10 mouse cellular contexts compared by ENCODE assay signal in the genomic region with DNA sequence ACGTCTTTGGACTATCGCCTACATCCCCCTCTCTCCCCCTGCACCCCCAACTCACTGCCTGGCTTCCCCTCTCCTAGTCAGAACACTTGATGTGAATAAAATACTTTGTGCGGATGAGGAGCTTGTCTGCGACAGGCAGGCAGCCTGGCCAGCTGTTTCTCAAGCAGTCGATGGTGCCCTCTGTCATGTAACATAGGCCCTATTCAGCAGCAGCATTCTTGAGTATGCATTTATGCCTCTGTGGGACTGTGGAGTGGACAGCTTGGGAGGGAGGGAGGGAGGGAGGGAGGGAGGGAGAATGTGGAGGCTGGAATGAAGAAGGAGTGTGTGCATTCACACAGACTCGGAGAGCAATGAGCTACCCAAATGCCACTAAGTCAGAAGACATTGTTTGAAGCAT.
DNase-seq lines count a peak whose midpoint lies in the region; ATAC-seq lines count a peak whose summit lies in the region.
"Had no signal": no experiment of that assay in that cellular context is flagged by ENCODE, and none has a peak within 500 bp of the region (broad histone marks: within the 10 kb centered on the region; RNA-seq: fewer than 3 reads in every experiment).

No protein-coding gene starts in this region.

- peak overlapping the region; percentile 53 for H3K9ac ChIP-seq in liver, embryonic 11.5 days (ENCODE audit: low read depth, low read length)
- no peak overlapping the region for H3K9ac ChIP-seq in hindbrain, embryonic 15.5 days
- no peak overlapping the region for H3K9ac ChIP-seq in midbrain, embryonic 13.5 days (replicated peaks)

- peak; percentile 44 for DNase-seq in embryo, embryonic 10.5 days (ENCODE audit: low spot score)
- DNase-seq in embryo, embryonic 10 days (ENCODE audit: low spot score), result no peak
- DNase-seq in liver, embryonic 11.5 days (ENCODE audit: low spot score), result no peak
- no peak for DNase-seq in liver
- DNase-seq in left cerebral cortex, postnatal 4 days, result no peak
- DNase-seq: kidney, adult 18-20 months; thymus, postnatal 36 days had no signal

- no peaks in the 10 kb centered on the region; the same call in 1 of the 2 replicates for H3K36me3 ChIP-seq in liver, embryonic 11.5 days (ENCODE audit: control insufficient read depth, insufficient read depth, low read length)
- H3K36me3 ChIP-seq in hindbrain, embryonic 15.5 days, result no peaks in the 10 kb centered on the region
- no peaks in the 10 kb centered on the region for H3K36me3 ChIP-seq in midbrain, embryonic 13.5 days

- intact Hi-C loops in left cerebral cortex, postnatal 4 days (cut with DNase I), result no loop called here

- no peaks in the 10 kb centered on the region for H3K27me3 ChIP-seq in liver, embryonic 11.5 days (replicated peaks; ENCODE audit: control insufficient read depth, insufficient read depth, low read length)
- H3K27me3 ChIP-seq in hindbrain, embryonic 15.5 days, result no peaks in the 10 kb centered on the region; the same call in 1 of the 2 replicates
- peaks cover 11% of the 10 kb centered on the region; the same call in 1 of the 2 replicates for H3K27me3 ChIP-seq in midbrain, embryonic 13.5 days

- no peaks in the 10 kb centered on the region for H3K9me3 ChIP-seq in liver, embryonic 11.5 days (ENCODE audit: control insufficient read depth, low read length)
- no peaks in the 10 kb centered on the region for H3K9me3 ChIP-seq in hindbrain, embryonic 15.5 days
- H3K9me3 ChIP-seq in midbrain, embryonic 13.5 days, result no peaks in the 10 kb centered on the region

- H3K4me2 ChIP-seq in liver, embryonic 11.5 days, result peak overlapping the region; percentile 52
- no peak overlapping the region for H3K4me2 ChIP-seq in hindbrain, embryonic 15.5 days
- H3K4me2 ChIP-seq in midbrain, embryonic 13.5 days (replicated peaks), result no peak overlapping the region

- H3K4me1 ChIP-seq in liver, embryonic 11.5 days (replicated peaks; ENCODE audit: control insufficient read depth, insufficient read depth, low read length), result peaks cover 80% of the 10 kb centered on the region
- H3K4me1 ChIP-seq in hindbrain, embryonic 15.5 days (replicated peaks), result peaks cover 34% of the 10 kb centered on the region
- H3K4me1 ChIP-seq in midbrain, embryonic 13.5 days (replicated peaks), result peaks cover 36% of the 10 kb centered on the region

- 47% methylated on average over 6 of the region's 6 CpGs for WGBS in liver, embryonic 11.5 days
- 15% methylated on average over 6 of the region's 6 CpGs for WGBS in hindbrain, embryonic 15.5 days
- WGBS in midbrain, embryonic 13.5 days, result 9% methylated on average over 6 of the region's 6 CpGs

- H3K4me3 ChIP-seq in liver, embryonic 11.5 days (ENCODE audit: low read depth, low read length), result no peak overlapping the region
- H3K4me3 ChIP-seq in hindbrain, embryonic 15.5 days, result no peak overlapping the region
- no peak overlapping the region for H3K4me3 ChIP-seq in midbrain, embryonic 13.5 days (replicated peaks)

- peak overlapping the region; percentile 82 for H3K27ac ChIP-seq in liver, embryonic 11.5 days (ENCODE audit: low read depth, low read length)
- H3K27ac ChIP-seq in hindbrain, embryonic 15.5 days (replicated peaks), result no peak overlapping the region
- H3K27ac ChIP-seq in midbrain, embryonic 13.5 days, result no peak overlapping the region

- no peak for ATAC-seq in liver, embryonic 11.5 days (replicated peaks; ENCODE audit: low FRiP score)
- ATAC-seq in hindbrain, embryonic 15.5 days (ENCODE audit: low FRiP score, low read depth), result peak; percentile 44; the same call in 1 of the 2 replicates
- 0 out of 2 replicates have a peak, but pooled peaks have one; percentile 32 for ATAC-seq in midbrain, embryonic 13.5 days
- no peak for ATAC-seq in megakaryocyte-erythroid progenitor cell, adult 5-6 weeks (replicated peaks; ENCODE audit: low FRiP score, low TSS enrichment, poor library complexity, severe bottlenecking)

Comparison
In these comparisons a context has a peak if more than half of its experiments do, and no peak if none do; other contexts are left out.
1. ATAC-seq: peak in hindbrain, embryonic 15.5 days (single experiment) and midbrain, embryonic 13.5 days (single experiment); none in liver, embryonic 11.5 days (single experiment) and megakaryocyte-erythroid progenitor cell, adult 5-6 weeks (single experiment).